Mouse (Mus musculus): ENCODE results near the gene Add2. TPM values are rescaled to one million over a fixed set of nuclear protein-coding genes. Genes with fewer than 3 reads are reported as not detected.
"Not testable (repeated sequence)": the region's sequence is repeated elsewhere in the genome, so short reads cannot be mapped to it uniquely, and the experiment has no call there.

Gene Add2
- polyA plus RNA-seq (2012; rRNA removed) = 1.6 and 1.7 TPM in 2 replicates

- Histone ChIP-seq H3K27ac (ENCODE audit: control insufficient read depth, insufficient read depth, low read depth, low read length) (no peak within 1 kb of the TSS), H3K4me3 (ENCODE audit: control insufficient read depth, low read depth, low read length) (peak within 1 kb of the TSS; percentile 32), H3K36me3 (ENCODE audit: control insufficient read depth, insufficient read depth, low read length) (no peaks in the 10 kb centered on the region), H3K4me1 (ENCODE audit: control insufficient read depth, insufficient read depth, low read length) (no peaks in the 10 kb centered on the region; the same call in 1 of the 2 replicates), H3K27me3 (ENCODE audit: control insufficient read depth, insufficient read depth, low read length) (no peaks in the 10 kb centered on the region)
- TF ChIP-seq POLR2A (IDR thresholded peaks at IDR 0.05; ENCODE audit: control insufficient read depth, low read depth, low read length) (no peak), CTCF (IDR thresholded peaks at IDR 0.05; ENCODE audit: control insufficient read depth, insufficient read depth, insufficient replicate concordance, low read depth, low read length) (no peak)
Observed at GRCm38 (mm10) chr6:86028601-86029322, at the start of gene Add2. TSS of gene Add2 (plus strand) at chr6:86028681.

GRCm38 (mm10) chr6:85978736-85979135 is 49.7 kb upstream of the Add2 start:
- H3K36me3 ChIP-seq (ENCODE audit: control insufficient read depth, insufficient read depth, low read length); H3K4me3 ChIP-seq (ENCODE audit: control insufficient read depth, low read depth, low read length); H3K27me3 ChIP-seq (ENCODE audit: control insufficient read depth, insufficient read depth, low read length): not testable (repeated sequence)

GRCm38 (mm10) chr6:85984351-85984750 is 44.1 kb upstream of the Add2 start:
- no peaks in the 10 kb centered on the region for H3K27me3 ChIP-seq (ENCODE audit: control insufficient read depth, insufficient read depth, low read length)

More at GRCm38 (mm10) chr6:85978736-85979135, 49.7 kb upstream of the Add2 start:
- not testable (repeated sequence) for H3K27ac ChIP-seq (ENCODE audit: control insufficient read depth, insufficient read depth, low read depth, low read length); H3K4me1 ChIP-seq (ENCODE audit: control insufficient read depth, insufficient read depth, low read length)

GRCm38 (mm10) chr6:85989570-85989969 is 38.9 kb upstream of the Add2 start:
- not testable (repeated sequence) for H3K36me3 ChIP-seq (ENCODE audit: control insufficient read depth, insufficient read depth, low read length); H3K27ac ChIP-seq (ENCODE audit: control insufficient read depth, insufficient read depth, low read depth, low read length); H3K4me3 ChIP-seq (ENCODE audit: control insufficient read depth, low read depth, low read length); H3K4me1 ChIP-seq (ENCODE audit: control insufficient read depth, insufficient read depth, low read length); H3K27me3 ChIP-seq (ENCODE audit: control insufficient read depth, insufficient read depth, low read length)

More at GRCm38 (mm10) chr6:85984351-85984750, 44.1 kb upstream of the Add2 start:
- no peaks in the 10 kb centered on the region for H3K36me3 ChIP-seq (ENCODE audit: control insufficient read depth, insufficient read depth, low read length)
- no peak overlapping the region for H3K27ac ChIP-seq (ENCODE audit: control insufficient read depth, insufficient read depth, low read depth, low read length)
- peak; percentile 41; the same call in 1 of the 2 replicates for TF ChIP-seq POLR2A (IDR thresholded peaks at IDR 0.05; ENCODE audit: control insufficient read depth, low read depth, low read length)
- TF ChIP-seq CTCF (IDR thresholded peaks at IDR 0.05; ENCODE audit: control insufficient read depth, insufficient read depth, insufficient replicate concordance, low read depth, low read length) = no peak
- H3K4me1 ChIP-seq (ENCODE audit: control insufficient read depth, insufficient read depth, low read length) = no peaks in the 10 kb centered on the region
- no peak overlapping the region for H3K4me3 ChIP-seq (ENCODE audit: control insufficient read depth, low read depth, low read length)

- not testable (repeated sequence) for H3K27ac ChIP-seq (ENCODE audit: control insufficient read depth, insufficient read depth, low read depth, low read length); H3K4me3 ChIP-seq (ENCODE audit: control insufficient read depth, low read depth, low read length); H3K4me1 ChIP-seq (ENCODE audit: control insufficient read depth, insufficient read depth, low read length); H3K27me3 ChIP-seq (ENCODE audit: control insufficient read depth, insufficient read depth, low read length); H3K36me3 ChIP-seq (ENCODE audit: control insufficient read depth, insufficient read depth, low read length)
Observed at GRCm38 (mm10) chr6:85990774-85991173, 37.7 kb upstream of the Add2 start.

GRCm38 (mm10) chr6:86003405-86003925 is 25.0 kb upstream of the Add2 start:
- H3K4me3 ChIP-seq (ENCODE audit: control insufficient read depth, low read depth, low read length) = peak overlapping the region; percentile 98
- TF ChIP-seq CTCF (IDR thresholded peaks at IDR 0.05; ENCODE audit: control insufficient read depth, insufficient read depth, insufficient replicate concordance, low read depth, low read length) (peak; percentile 99), POLR2A (IDR thresholded peaks at IDR 0.05; ENCODE audit: control insufficient read depth, low read depth, low read length) (peak; percentile 94)
- H3K4me1 ChIP-seq (ENCODE audit: control insufficient read depth, insufficient read depth, low read length) = peaks cover 7% of the 10 kb centered on the region
- H3K36me3 ChIP-seq (ENCODE audit: control insufficient read depth, insufficient read depth, low read length) = peaks cover 1% of the 10 kb centered on the region; the same call in 1 of the 2 replicates
- peak overlapping the region; percentile 100 for H3K27ac ChIP-seq (ENCODE audit: control insufficient read depth, insufficient read depth, low read depth, low read length)
- no peaks in the 10 kb centered on the region for H3K27me3 ChIP-seq (ENCODE audit: control insufficient read depth, insufficient read depth, low read length)

- peaks cover 7% of the 10 kb centered on the region for H3K4me1 ChIP-seq (ENCODE audit: control insufficient read depth, insufficient read depth, low read length)
Observed at GRCm38 (mm10) chr6:86004271-86005148, 24.0 kb upstream of the Add2 start.

More at GRCm38 (mm10) chr6:86004271-86005148, 24.0 kb upstream of the Add2 start:
- no peaks in the 10 kb centered on the region; the same call in 1 of the 2 replicates for H3K36me3 ChIP-seq (ENCODE audit: control insufficient read depth, insufficient read depth, low read length)
- H3K4me3 ChIP-seq (ENCODE audit: control insufficient read depth, low read depth, low read length) = peak overlapping the region; percentile 87
- H3K27me3 ChIP-seq (ENCODE audit: control insufficient read depth, insufficient read depth, low read length) = no peaks in the 10 kb centered on the region
- TF ChIP-seq CTCF (IDR thresholded peaks at IDR 0.05; ENCODE audit: control insufficient read depth, insufficient read depth, insufficient replicate concordance, low read depth, low read length) (peak; percentile 96), POLR2A (IDR thresholded peaks at IDR 0.05; ENCODE audit: control insufficient read depth, low read depth, low read length) (no peak)
- H3K27ac ChIP-seq (ENCODE audit: control insufficient read depth, insufficient read depth, low read depth, low read length) = peak overlapping the region; percentile 59
